Mouse (Mus musculus) layer of hippocampus, adult 8-10 months (tissue): ENCODE measurements around the gene Slc9a9. TPM values are rescaled to one million over a fixed set of nuclear protein-coding genes. Genes with fewer than 3 reads are reported as not detected.

Source experiments
- DNase-seq, 2 experiments: peaks; one replicate each; pipeline ENCODE4 v3.0.0; 2022; ENCODE audit warnings: low spot score in 2 of 2
- total RNA-seq, 4 experiments: library from RNA; stranded (reverse); gene quantifications; 2 replicates each; pipeline ENCODE4 v1.2.4; 2022

Slc9a9 gene
- total RNA-seq, 4 experiments from 2014 or later = 15.3 to 22.8 (median 19.3) TPM

- DNase-seq = no peak
Observed at GRCm38 (mm10) chr9:94945569-94946135, 275.9 kb downstream of the Slc9a9 start.

DNA sequence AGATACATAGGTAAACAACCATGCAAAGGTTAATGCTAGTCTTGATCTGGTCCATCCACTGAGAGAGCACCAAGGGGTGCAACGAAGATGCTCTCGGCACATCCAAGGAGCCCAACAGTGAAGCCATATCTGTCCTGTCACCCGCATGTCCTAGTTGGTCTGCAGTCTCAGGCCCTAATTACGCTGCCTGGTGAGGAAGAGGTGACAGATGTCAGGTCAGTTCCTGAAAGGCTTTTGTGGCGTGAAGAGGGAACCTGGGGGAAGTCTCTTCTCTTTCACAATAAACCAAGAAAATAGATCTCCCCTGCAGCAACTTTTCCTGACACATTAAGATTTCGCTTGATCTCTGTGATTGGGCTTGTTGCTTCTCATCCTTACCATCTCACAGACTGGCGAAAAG lies 277.5 kb downstream of the Slc9a9 start:
- no peak for DNase-seq

DNA sequence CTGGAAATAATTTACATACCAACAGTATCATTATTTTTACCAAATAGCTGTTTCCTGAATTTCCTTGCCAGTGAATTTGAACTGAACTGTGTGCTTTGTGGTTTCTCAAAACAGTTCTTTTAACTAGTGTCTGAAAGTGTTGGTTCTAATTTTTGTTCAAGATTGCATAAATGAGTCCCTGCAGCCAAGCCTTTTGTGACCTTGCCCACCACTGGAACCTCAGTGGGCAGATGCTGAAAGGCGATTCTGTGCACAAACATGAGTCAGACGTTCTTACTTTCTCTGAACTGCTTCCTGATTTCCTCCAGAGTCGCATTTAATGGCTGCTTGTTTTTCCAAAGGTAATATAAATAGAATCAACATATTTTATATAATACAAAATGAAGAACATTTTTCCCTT lies 281.0 kb downstream of the Slc9a9 start:
- peak; percentile 16 to 23 for DNase-seq

GRCm38 (mm10) chr9:94955645-94956044 lies 285.9 kb downstream of the Slc9a9 start:
- DNase-seq = no peak

DNA sequence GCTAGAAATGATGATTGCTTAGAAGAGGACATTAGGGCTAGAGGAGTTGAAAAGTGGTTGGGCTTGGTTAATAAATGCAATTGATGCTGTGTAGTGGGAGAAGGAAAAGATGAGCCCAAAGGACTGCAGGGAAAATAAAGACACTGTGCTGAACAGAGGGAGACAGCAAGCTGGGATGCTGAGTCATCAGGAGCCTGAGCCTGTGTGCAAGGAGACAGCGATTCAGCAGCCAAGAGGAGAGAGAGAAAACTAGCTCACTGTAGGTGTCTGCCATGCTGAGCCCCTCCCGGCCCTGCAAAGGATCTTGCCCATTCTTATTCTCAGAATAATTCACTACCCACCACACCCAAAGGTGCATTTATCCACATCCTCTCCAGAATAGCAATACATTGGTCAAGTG lies 288.7 kb downstream of the Slc9a9 start:
- peak; percentile 35 to 36 for DNase-seq

DNA sequence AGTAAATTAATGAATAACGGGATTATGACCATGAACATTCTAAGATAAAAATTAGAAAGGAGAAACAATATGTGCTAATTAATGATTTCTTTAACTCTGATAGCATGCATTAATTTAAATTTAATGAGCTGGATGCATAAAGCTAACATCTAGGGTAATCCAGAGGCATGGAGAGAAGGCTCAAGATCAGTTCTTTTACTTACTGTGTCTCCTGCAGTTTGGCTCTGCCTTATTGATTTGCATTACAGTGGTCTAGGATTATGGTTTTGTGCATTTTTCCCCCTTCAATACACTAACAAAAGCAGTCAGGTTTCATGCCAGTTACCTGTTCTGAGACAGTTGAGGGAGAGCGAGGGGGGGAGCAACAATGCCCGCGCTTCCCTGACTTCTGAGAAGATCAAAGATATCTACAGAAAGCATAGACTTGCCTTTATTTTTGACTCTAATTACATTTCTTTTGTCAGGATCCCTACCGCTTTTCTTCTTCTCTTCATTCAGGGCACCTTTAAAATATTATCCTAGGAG lies 298.9 kb downstream of the Slc9a9 start:
- no peak for DNase-seq

DNA sequence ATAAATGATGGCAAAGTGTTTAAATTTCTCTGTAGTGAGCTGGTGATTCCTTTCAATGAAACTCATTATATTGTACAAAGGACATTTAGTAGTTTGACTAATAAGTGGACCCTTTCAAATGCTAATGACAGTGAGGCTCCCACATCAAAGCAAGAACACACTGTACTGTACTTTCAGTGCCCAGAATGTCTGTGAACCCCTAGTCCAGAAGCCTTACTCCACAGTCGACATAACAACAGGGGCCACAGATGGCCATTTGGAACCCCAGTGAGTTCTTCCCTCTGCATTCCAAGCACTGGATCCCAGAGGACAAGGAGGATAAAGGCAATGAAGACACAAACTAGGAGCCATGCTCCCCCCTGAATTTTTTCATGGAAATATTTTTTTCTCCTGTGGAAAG lies 299.4 kb downstream of the Slc9a9 start:
- peak in 1 of 2 experiments; percentile 42 for DNase-seq

DNA sequence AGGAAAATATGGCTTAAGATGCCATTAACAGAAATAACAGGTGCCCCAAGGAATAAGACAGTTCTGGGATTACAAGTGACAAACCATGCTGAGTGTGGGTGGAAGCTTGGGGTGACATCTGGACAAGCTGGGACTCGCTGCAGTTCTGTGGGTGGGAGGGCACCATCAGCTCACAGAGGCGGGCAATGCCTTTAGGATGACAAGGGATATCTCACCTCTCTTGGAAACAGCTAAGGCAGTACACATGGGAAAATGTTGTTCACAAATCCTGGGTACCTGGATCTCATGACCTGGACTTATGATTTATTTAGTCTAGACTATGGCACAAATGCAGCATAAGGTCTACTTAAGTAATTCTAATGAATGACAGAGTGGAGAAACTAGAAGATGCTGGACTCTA lies 302.3 kb downstream of the Slc9a9 start:
- DNase-seq = peak; percentile 25 to 37

GRCm38 (mm10) chr9:94972693-94973092 lies 303.0 kb downstream of the Slc9a9 start:
- no peak for DNase-seq

GRCm38 (mm10) chr9:94976191-94976590 lies 306.5 kb downstream of the Slc9a9 start:
- DNase-seq = no peak

DNA sequence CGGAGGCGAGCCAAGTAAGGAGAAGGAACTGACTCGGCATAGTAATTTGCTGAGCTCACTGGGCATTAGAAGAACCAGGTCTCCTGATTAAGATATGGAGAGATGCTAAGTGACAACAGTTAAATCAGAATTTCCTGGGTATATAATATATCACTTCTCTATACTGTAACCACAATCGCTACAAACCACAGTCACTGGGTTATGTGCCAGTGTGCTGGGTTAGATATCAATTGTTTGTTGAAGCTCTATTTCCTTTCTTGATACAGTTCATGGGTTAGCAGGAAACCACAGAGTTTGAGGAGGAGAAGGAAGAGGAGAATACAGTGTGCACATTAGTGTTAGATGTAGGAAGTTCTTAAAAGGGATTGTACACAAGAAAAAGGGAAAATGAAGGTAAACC lies 323.9 kb downstream of the Slc9a9 start:
- DNase-seq = no peak

DNA sequence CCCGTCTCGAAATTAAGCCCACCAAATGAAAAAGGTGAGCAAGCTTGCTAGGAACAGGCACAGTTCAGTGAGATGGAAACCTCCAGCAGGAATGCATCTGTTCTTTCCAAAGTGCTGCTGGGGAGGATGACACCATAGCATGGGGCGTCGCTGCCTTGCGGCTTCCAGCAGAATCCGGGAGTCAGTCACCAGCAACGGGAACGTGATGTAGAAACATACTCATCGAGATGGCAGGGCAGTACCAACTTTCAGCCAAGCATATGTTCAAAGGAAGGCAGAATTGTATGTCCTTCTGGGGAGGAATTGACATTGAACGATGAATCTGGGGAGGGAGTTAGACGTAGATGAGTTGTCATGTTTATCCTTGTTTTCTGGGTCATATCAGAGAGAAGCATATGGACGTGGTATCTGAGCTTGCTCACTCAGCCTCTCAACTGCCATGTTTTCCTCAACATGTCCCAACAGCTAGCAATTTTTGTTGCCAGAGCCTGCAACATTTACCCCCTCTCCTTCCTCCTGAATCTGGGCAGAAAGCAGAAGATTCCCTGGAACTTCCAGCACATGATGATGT lies 350.5 kb downstream of the Slc9a9 start:
- DNase-seq = peak in 1 of 2 experiments; percentile 7

DNA sequence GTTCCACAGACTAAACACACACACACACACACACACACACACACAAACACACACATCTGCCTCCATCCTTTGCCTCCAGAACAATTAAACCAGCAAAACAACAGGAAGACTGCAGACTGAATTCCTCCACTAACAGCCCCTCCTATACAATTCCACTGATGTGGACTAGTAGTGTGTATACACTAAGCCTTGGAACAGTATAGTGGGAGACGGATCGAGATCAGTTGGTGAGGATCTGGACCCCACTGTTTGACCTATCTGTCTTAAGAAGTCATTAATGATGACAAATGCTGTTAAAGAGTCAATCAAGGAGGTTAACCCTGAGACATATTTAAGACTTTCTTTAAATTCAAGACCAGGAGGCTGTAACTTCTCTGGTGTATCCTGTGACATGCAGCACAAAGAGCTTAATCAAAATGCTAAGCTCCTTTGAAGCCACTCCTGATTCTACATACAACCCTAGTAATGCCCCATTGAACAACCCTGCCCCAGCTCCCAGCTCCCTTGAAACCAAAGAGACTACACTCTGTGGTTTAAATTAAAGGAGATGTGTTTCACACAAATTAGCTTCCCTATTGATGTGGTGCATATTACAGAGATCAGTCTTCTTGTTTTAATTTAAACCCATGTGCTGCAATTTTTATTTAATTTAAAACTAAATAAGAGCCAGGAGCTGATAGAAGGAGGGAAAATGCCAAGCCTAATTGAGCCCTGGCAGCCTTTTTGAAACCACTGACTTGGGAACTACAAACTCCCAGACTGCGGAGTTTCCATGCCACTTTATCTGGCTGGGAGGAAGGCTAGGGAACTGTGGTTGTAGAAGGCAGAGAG lies 364.6 kb downstream of the Slc9a9 start:
- DNase-seq = no peak

DNA sequence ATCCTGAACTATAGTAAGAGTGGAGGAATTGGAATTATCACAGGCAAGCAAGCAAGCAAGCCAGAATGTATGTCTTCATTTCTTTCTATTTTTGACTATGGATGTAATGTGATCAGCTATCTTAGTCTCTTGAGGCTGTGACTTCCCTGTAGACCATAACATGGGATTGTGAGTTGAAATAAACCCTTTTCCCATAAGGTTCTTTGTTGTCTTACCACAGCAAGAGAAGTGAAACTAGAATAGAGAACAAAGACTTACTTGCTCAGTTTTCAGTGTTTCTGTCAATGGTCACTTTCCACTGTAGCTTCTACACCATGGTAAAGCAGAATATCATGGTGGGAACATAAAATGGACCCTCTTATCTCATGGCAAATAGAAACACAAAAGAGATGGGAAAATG lies 366.5 kb downstream of the Slc9a9 start:
- DNase-seq = no peak

- DNase-seq = no peak
Observed at GRCm38 (mm10) chr9:95042420-95042819, 372.7 kb downstream of the Slc9a9 start.

DNA sequence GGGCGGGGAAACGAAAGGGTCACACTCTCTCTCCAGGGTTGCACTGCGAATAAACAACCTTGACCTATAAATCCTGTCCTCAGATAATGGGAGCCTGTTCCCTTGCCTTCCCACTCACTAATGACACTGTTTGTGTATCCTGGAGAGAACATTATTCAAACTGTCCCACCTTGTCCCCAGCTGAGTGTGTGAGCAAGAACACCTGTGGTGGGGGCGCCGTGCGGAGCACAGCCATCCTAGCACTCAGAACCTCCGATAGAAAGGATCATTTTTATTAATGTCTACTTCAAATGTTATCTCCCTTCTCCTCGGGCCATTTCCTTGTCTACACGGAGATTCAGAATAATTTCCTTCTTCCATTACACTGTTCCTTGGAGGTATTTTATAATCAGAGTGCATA lies 382.5 kb downstream of the Slc9a9 start:
- no peak for DNase-seq

- no peak for DNase-seq
Observed at GRCm38 (mm10) chr9:95053183-95053582, 383.5 kb downstream of the Slc9a9 start.

- DNase-seq = no peak
Observed at GRCm38 (mm10) chr9:95055843-95056242, 386.1 kb downstream of the Slc9a9 start.

- DNase-seq = no peak
Observed at GRCm38 (mm10) chr9:95060702-95061101, 391.0 kb downstream of the Slc9a9 start.

DNA sequence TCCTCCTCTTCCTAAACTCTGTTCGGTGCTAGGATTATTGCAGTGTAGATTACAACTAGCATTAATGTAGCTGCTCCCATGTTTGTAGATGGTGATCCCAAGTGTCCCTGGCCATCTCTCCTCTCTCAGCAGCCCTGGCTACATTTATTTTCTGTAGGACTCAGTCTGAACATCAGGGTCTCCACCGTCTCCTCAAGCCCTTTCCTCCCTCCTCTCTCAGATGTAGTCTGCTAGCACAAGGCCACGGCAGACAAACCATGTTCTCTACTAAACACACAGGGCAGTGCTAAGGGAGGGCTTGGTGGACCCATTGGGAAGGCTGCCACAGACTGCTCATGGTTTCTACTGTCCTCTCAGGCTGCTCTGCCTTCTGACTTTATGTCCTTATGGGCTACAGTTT lies 397.3 kb downstream of the Slc9a9 start:
- no peak for DNase-seq

GRCm38 (mm10) chr9:95068466-95068865 lies 398.8 kb downstream of the Slc9a9 start:
- no peak for DNase-seq

DNA sequence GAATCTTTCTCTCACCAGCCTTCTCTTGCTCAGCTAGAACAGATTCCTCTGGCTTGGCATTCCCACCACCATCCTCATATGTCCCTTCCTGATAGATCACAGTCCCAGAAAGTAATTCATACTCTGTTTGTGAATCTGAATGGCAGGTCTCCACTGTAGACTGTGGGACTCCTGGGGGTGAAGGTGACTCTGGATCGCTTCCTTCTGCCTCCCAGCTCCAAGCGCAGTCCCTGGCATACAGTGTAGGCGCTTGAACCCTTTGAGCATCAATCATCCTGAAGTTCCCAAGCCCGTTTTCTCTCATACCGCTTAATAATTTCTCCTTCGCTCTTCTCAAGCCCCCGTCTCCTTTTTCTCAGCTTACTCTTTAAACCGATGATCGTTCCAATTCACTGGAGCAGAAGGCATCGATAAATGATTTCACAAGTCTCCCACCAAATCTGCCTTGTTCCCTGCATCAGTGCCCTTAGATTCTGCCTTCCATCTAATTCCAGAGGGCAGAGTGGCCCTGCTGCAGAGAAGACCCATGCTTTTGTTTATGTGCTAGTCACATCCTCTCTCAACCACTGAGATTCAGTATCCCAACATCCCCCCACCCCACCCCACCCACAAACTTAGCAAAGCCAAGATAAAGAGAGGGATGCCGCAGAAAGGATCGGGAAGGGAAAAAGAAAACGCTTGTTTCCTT lies 401.3 kb downstream of the Slc9a9 start:
- DNase-seq = no peak
